Mouse (Mus musculus) gastrocnemius, adult 2 months (tissue): Measurements from ENCODE around the gene Aim2. TPM values are rescaled to one million over a fixed set of nuclear protein-coding genes. Genes with fewer than 3 reads are reported as not detected.
"Not testable (repeated sequence)": the region's sequence is repeated elsewhere in the genome, so short reads cannot be mapped to it uniquely, and the experiment has no call there.

Experiments used
- DNase-seq: peaks from one replicate; pipeline ENCODE4 v3.0.0; 2022
- H3K27ac ChIP-seq: fragments of 200-600 bp; 2 replicates; pipeline ENCODE4 v1.8.1; 2022; ENCODE audit warnings: mild to moderate bottlenecking
- H3K4me3 ChIP-seq: fragments of 200-600 bp; 2 replicates; pipeline ENCODE4 v1.8.1; 2022; ENCODE audit warnings: mild to moderate bottlenecking, moderate library complexity
- CTCF ChIP-seq: fragments of 200-600 bp; IDR thresholded peaks from 2 replicates; pipeline ENCODE4 v1.8.1; 2022; ENCODE audit warnings: antibody characterized with exemption, mild to moderate bottlenecking, moderate library complexity
- intact Hi-C: fragments of 180-260 bp; cut with DNase I; formaldehyde crosslinking; loops from one replicate; pipeline ENCODE4 v1.15.1; 2025
- long read RNA-seq, 2 experiments: library from polyadenylated mRNA; stranded (forward); transcript quantifications; one replicate each; pipeline ENCODE4 v2.0.0; 2021
- total RNA-seq, 2 experiments: library from RNA; stranded (reverse); gene quantifications; 2 replicates each; pipeline ENCODE4 v1.2.3; 2021

Gene Aim2
- total RNA-seq, result under 1 TPM; 0.11 to 0.28 TPM
- long read RNA-seq, experiment 1, result 0 reads
- long read RNA-seq, experiment 2, result 0 reads

GRCm38 (mm10) chr1:173350372-173350957 is at the start of gene Aim2:
TSS of gene Aim2 (plus strand) at chr1:173350879.
- DNase-seq, result no peak
- no peak for TF ChIP-seq CTCF
- no peak within 1 kb of the TSS for H3K27ac ChIP-seq
- H3K4me3 ChIP-seq, result peak within 1 kb of the TSS; percentile 34
- intact Hi-C loops, result no loop called here

- H3K27ac ChIP-seq, DNase-seq, H3K4me3 ChIP-seq, intact Hi-C loops: not testable (repeated sequence)
Observed at GRCm38 (mm10) chr1:173302795-173303194, 47.9 kb upstream of the Aim2 start.

- H3K4me3 ChIP-seq, intact Hi-C loops, DNase-seq, H3K27ac ChIP-seq: not testable (repeated sequence)
Observed at GRCm38 (mm10) chr1:173313535-173314050, 37.1 kb upstream of the Aim2 start.

- no peak for DNase-seq
- no peak for TF ChIP-seq CTCF
- no peak overlapping the region for H3K4me3 ChIP-seq
- intact Hi-C loops, result no loop called here
- no peak overlapping the region for H3K27ac ChIP-seq
Observed at GRCm38 (mm10) chr1:173315725-173316124, 35.0 kb upstream of the Aim2 start.

GRCm38 (mm10) chr1:173317925-173318477 is 32.7 kb upstream of the Aim2 start:
- no peak for TF ChIP-seq CTCF
- DNase-seq, result no peak
- Histone ChIP-seq H3K4me3 (no peak overlapping the region), H3K27ac (no peak overlapping the region)
- intact Hi-C loops, result no loop called here

- TF ChIP-seq CTCF, result no peak
- DNase-seq, result no peak
- H3K4me3 ChIP-seq, result no peak overlapping the region
- intact Hi-C loops, result loop anchor here (5.0 kb wide), 1 partner anchor 76 kb away; no protein-coding TSS in a partner anchor
- H3K27ac ChIP-seq, result no peak overlapping the region
Observed at GRCm38 (mm10) chr1:173321593-173322248, 29.0 kb upstream of the Aim2 start.

GRCm38 (mm10) chr1:173322249-173322627 is 28.4 kb upstream of the Aim2 start:
- no peak overlapping the region for H3K27ac ChIP-seq
- H3K4me3 ChIP-seq, result no peak overlapping the region
- intact Hi-C loops, result loop anchor here (5.0 kb wide), 1 partner anchor 75 kb away; no protein-coding TSS in a partner anchor
- no peak for DNase-seq
- TF ChIP-seq CTCF, result no peak

- Histone ChIP-seq H3K4me3 (no peak overlapping the region), H3K27ac (no peak overlapping the region)
- intact Hi-C loops, result loop anchor here (5.0 kb wide), 1 partner anchor 73 kb away; no protein-coding TSS in a partner anchor
- peak; percentile 80 for TF ChIP-seq CTCF
- no peak for DNase-seq
Observed at GRCm38 (mm10) chr1:173323839-173324585, 26.7 kb upstream of the Aim2 start.

GRCm38 (mm10) chr1:173324961-173325360 is 25.7 kb upstream of the Aim2 start:
- no peak for DNase-seq

GRCm38 (mm10) chr1:173325395-173325794 is 25.3 kb upstream of the Aim2 start:
- no peak for TF ChIP-seq CTCF
- Histone ChIP-seq H3K27ac (no peak overlapping the region), H3K4me3 (no peak overlapping the region)
- no peak for DNase-seq
- intact Hi-C loops, result no loop called here

More at GRCm38 (mm10) chr1:173324961-173325360, 25.7 kb upstream of the Aim2 start:
- Histone ChIP-seq H3K27ac (no peak overlapping the region), H3K4me3 (no peak overlapping the region)
- intact Hi-C loops, result loop anchor here (5.0 kb wide), 1 partner anchor 72 kb away; no protein-coding TSS in a partner anchor
- TF ChIP-seq CTCF, result no peak

- no peak for DNase-seq
- intact Hi-C loops, result no loop called here
- Histone ChIP-seq H3K4me3 (no peak overlapping the region), H3K27ac (no peak overlapping the region)
- TF ChIP-seq CTCF, result no peak
Observed at GRCm38 (mm10) chr1:173326552-173326951, 24.1 kb upstream of the Aim2 start.

- no peak for DNase-seq
- no peak for TF ChIP-seq CTCF
Observed at GRCm38 (mm10) chr1:173328446-173328845, 22.2 kb upstream of the Aim2 start.

GRCm38 (mm10) chr1:173329185-173329584 is 21.5 kb upstream of the Aim2 start:
- no peak for TF ChIP-seq CTCF
- H3K27ac ChIP-seq, result 0 out of 2 replicates have a peak overlapping the region, but pooled peaks have one; percentile 28
- intact Hi-C loops, result no loop called here

More at GRCm38 (mm10) chr1:173328446-173328845, 22.2 kb upstream of the Aim2 start:
- intact Hi-C loops, result no loop called here
- H3K27ac ChIP-seq, result no peak overlapping the region
- no peak overlapping the region for H3K4me3 ChIP-seq

More at GRCm38 (mm10) chr1:173329185-173329584, 21.5 kb upstream of the Aim2 start:
- no peak overlapping the region for H3K4me3 ChIP-seq
- DNase-seq, result no peak
